Mouse (Mus musculus) lung, adult 18-20 months (tissue): ENCODE measurements around the gene Ccnl1.

ENCODE experiments used
- DNase-seq, 2 experiments: peaks; one replicate each; pipeline ENCODE4 v3.0.0; 2022; ENCODE audit warnings: mixed read lengths in 2 of 2

The Ccnl1 gene

DNA sequence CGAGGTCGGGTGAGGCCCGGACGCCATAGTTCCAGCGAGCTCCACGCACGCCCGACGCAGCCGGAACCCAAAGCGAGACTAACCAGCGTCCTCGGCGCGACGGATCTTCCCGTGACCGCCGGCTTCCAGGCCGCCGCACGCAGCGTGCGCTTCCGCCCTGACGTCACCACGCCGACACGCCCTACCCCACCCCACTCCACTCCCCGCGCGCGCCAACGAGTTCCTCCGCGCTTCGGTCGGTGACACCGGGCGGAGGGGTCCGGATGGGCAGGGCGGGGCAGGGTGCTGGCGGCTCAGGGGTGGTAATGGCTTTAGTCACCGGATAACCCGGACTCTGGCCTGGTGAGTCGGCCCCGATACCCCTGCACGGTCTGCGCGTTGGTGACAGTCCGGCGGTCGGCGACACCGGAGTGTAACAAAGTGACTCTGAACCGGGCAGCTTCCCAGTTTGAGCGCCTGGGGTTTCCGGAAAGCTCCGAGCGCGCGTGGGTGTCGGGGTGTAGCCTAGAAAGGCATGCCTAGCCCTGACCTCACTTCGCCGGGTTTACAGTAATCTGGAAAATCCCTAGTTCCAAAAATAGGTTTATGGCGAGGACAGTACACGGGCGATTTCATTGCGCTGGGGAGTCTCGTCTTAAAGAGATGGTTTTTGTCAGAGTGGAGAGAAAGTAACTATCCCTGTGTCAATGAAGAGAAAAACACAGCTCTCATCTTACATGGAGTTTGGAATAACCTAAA is at the start of gene Ccnl1:
TSS of gene Ccnl1 (minus strand) at position 148 of the 738 bp plus-strand sequence.
- peak; percentile 96 to 97 for DNase-seq

DNA sequence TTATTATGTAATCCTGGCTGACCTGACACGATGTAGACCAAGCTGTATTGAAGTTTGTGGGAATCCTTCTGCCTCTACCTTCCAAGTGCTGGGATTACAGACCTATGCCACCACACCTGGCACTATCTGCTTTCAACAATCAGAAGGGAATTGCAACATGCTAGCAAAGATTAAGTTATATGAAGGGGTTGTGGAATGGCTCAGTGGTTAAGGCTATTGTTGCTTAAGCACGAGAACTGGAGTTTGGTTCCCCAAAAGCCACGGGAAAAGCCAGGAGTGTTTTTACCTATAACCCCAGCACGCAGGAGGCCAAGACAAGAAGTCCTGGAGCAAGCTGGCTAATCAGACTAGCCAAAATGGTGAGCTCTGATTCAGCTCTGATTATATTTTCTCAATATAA is 46.9 kb upstream of the Ccnl1 start:
- no peak for DNase-seq

DNA sequence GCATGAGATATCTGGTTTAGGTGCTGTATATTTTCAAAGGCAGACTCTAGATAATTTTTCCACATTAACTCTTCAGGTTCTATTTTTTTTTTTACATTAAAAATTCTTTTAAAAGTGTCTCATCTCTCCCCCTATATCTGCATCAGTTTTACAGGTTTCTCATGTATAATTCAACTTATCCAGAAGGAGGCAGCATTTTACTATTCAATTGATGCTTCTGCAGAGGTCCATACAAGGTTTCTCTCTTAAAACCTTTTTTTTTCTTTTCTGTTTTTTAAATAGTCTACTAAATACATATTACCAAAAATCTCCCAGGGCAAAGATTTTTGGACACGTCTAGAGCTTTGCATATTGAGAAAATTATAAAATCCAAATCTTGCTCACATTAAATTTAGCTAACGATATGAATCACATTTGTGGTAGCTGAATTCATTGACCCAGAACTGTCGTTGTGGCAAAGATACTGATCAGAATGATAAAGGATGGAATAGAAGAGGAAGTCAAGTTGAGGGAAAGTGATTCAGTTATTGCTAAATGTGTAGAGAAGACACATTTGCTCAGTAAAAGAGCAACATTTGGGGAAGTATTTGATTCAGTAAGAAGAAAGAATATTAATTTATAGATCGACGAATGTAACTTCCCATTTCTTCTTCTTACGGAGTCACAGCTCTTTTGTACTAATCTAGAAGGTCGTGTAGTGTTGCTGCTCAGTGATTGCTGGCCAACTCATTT is 46.3 kb upstream of the Ccnl1 start:
- DNase-seq = no peak

DNA sequence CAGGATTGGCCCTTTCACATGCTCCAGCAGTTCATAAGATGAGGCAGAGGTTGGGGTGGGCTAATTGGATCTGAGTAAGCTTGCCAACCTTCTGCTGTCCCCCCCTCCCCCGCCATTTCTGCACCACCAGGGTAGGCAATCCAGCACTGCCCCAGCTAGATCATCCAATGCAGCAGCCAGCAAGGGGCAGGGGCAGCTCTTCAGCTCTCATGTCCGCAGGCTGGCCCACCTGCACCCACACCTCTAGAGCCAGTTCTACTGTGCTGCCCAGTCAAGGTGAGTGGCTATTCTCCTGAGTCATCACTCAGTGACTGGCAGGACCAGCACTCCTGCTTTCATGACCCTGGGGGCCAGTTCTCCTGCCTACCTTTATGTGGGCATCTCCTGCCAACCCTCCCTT is 42.4 kb upstream of the Ccnl1 start:
- DNase-seq = no peak

DNA sequence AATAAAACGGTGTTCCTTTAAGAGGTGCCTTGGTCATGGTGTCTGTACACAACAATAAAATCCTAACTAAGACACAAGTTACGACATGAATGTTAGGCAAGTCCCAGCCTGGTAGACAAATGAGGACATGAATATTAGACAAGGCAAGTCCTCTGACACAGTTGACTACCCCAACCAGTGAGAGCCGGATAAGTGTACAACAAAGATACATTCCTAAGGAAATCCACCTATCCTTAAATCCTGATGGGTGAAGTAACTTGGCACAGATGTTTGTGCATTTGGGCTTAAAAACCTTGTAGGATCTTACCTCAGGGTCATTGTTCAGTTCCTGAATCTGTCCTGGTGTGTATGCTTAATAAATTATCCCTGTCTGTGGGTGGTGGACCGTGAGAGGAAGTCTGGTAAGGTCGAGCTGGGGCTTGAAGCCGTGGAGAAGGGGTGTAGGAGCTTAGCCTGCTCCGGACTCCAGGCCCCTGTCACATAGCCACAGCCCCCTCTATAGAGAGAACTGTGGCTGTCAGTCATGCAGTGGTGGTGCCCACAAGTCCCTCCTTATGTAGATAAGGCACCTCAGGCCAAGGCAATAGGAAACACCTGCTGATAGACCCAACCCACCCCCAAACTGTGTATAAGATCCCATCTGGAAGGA is 39.4 kb upstream of the Ccnl1 start:
- DNase-seq = no peak

DNA sequence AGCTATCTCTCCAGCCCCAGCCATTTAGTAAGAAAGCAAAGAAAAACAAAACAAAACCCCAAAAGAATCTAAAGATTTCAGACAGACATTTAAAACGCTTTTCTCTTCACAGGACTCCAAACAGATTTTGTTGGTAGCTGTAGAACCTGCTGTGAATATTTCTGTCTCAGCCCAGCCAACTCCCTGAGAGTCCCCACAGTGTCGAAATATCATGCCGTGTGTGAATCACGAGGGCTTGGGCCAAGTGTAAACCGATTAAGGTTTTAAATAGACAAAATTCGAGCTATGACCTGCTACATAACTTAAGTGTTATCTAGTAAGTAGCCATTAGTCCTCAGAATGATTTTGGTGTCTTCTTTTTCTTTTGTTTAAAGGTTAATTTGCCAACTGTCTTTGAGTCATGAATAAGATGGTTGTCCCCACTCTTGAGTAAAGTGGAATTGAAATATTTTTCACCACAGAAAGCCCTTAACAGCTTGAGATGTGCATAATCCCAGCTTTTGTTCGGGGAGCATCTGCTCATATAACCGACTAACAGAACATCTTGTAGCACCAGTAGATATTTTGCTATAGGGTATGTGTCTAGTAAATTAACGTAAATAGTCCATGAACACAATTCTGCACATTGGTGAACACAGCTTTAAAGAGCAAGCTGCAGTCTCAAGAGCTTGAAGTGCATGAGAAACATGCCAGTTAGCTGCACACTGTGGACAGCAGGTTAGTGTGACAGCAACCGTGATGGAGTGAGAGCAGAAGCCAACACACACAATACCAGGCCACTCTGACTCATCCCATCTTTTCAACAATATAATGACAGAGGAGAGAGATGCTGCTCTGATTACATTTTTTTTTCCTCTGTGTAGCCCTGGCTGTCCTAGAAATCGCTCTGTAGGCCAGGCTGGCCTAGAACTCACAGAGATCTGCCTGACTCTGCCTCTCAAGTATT is 34.6 kb upstream of the Ccnl1 start:
- no peak for DNase-seq

DNA sequence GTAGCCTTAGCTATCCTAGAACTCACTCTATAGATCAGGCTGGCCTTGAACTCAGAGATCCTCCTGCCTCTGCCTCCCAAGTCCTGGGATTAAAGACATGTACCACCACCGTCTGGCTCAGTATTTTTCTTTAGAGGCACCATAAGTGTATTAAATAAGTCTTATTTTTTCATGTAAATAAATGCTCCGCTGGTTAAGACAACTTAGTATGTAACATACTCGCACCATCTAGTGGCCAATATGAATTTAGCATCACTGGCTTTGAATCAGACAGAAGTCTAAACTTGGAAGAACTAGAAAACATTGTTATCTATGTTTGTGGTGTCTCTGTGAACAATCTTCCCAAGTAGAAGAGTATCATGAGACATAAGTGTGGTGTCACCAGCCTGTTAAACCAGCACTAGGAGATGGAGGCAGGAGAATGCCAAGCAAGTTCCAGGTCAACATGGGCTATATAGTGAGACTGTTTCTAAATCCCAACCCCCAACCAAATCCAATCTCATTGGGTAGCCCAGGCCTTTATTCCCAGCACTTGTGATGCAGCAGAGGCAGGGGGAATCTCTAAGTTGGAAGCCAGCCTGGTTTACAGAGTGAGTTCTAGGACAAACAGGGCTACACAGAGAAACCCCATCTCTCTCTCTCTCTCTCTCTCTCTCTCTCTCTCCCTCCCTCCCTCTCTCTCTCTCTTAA is 33.1 kb upstream of the Ccnl1 start:
- DNase-seq = peak in 1 of 2 experiments; percentile 45

DNA sequence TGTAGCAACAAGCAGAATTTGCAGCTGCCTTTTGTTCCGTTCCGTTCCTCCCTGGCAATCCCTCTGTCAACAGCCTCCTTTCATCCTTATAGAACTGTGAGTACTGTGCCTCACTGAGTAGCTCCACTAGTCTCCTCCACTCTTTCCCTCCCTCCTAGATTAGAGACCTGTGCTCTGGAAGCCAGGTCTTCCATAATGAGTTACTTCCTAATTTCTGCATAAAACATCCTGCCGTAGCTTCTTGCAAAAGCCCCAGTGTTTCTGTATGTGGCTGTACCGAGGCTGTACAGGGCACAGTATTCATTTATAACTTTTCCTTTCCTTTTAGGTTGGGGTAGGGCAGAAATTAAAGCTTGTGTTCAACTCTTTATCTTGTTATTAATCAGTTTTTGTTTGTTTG is 32.5 kb upstream of the Ccnl1 start:
- no peak for DNase-seq

DNA sequence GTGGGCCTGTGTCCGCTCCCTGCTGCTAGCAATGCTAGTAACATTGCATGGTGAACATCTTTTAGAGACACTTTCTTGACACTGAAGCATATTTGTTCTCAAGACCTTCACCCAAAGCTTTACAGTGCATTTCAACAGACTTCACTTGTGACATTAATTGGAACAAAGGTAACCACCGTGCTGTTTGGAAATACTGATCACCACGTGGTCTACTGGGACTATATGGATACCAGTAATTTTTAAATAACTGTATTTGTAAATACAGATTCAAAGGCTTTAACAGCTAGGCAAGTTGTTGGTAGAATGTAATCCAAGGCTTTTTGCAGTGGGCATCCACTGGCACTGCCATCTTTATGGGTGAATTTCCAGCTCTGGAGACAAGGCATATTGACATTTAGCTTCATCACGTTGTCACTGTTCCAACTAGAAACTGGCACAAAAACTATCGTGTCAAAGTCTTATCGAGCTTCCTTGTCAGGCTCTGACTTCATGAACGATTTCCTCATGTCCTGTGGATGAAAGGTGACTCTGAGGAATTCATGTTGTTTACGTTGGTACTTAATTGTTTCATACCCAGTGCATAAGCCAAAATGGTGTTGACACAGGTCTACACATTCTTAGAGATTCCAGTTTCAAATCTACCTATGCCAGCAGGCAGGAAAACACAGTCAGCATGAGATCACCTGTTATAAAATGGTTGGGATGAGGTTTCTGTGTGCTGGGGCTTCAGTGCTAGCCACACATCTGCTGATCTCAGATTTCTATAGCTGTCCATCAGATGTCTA is 30.9 kb upstream of the Ccnl1 start:
- no peak for DNase-seq

DNA sequence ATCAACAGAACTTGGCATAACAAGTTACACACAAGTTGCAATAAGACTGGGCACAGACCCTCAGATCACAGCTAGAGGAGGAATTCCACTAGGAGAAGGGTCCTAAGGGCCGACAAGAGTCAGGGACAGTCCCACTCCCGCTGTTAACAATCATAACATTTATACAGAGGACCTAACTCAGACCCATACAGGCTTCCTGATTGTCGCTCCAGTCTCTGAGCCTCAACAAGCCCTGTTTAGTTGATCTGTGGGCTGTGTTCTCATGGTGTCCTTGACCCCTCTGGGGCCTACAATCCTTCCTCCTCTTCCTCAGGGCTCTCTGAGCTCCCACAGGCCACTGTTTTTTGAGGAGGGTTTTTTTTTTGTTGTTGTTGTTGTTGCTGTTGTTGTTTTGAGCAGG is 18.2 kb upstream of the Ccnl1 start:
- no peak for DNase-seq

DNA sequence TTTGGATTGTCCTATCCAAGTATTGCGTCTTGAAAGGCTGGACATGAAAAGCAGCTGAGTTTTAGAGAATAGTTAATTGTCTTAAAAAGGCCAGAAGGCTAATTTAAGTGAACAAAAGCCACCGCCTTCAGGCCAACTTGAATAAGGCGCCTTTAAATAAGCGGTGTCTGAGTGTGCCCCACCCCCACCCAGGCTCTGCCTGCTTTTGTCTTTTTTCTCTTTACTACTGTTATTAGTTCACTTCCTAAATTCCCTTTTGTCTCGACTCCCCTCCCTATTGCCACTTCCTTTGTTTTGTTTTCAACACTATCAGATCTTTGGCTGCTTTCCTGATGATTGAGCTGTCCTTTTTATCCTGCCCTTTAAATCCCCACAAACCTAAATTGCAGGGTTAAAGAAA is 17.3 kb upstream of the Ccnl1 start:
- DNase-seq = peak; percentile 64 to 77

DNA sequence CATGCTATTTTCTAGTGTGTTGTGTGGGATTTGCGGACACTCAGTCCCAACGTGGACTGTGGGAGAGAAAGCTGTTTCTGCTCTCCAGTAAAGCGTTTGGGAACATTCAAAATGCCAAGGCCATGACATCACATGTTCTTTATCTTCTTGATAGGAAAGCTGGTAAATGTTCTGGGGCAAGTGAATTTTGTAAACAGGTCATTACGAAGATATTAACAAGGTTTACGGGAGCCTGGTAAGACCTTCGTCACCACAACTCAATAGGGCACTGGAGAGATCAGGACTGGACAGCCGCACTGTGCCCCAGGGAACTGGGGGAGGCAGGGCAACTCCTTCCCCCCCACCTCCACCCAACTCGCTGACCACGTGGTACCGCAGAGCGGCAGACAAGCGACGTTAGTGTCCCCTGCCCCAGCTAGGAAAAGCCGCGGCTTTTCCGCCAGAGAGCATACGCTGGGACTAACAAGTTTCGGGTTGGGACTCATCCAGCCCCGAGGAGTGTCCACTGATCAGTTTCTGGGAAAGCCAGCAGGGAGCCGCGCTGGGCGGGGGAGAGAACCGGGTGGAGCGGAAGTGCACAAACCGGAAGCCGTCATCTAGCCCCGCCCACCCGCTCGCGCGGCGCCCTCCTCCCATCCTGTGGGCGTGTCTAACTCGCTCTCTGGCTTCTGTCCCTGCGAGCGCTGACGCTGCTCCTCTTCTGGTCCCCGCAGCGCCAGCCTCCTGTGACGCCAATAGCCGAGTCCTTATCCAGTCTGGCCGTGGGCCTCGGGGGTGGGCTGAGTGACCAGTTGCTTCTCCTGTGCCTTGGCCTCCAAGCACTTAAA is 16.4 kb upstream of the Ccnl1 start:
- peak; percentile 98 for DNase-seq

DNA sequence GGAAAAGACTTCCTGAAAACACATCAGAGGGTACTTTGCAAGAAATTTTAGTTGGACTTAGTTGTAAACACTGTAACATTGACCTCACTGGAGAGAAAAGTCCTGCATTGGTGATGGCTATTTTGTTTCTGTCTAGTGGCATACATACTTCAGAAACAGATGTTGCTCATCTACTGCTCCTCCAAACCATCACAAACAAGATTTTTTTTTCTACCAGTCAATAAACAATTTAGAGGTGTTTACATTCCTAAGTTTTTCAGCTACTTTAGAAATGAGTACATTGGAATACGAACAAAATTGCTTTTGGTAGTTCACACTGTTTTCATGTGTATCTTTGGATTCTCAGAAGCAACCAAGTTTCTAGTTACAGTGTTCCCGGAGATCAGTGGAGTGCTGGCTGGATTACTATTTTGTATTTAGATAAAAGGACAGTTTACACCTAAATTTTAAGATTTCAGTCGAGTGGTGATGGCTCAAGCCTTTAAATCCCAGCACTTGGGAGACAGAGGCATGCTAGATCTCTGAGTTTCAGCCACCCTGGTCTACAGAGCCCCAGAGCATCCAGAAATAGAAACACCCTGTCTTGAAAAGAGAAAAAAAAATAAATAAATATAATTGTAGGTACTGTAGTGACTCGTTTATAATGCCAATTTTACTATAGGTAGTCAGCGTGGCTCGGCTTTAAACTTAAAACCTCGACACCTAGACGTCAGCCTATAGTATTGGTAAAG is 15.6 kb upstream of the Ccnl1 start:
- DNase-seq = no peak

DNA sequence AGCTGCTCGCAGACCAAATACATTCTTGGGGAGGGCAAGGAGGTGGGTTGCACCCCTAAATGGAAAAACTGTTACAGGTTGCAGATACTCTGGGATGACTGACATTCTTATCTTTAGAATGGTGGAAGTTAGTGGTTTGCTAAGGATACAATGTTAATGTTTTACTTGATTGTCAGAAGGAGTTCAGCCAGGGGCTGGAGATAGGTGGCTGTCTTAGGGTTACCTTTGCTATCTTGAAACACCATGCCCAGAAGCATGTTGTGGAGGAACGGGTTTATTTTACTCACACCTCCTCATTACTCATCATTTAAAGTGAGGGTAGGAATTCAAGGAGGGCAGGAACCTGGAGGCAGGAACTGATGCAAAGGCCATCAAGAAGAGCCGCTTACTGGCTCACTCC is 11.1 kb upstream of the Ccnl1 start:
- DNase-seq = no peak

DNA sequence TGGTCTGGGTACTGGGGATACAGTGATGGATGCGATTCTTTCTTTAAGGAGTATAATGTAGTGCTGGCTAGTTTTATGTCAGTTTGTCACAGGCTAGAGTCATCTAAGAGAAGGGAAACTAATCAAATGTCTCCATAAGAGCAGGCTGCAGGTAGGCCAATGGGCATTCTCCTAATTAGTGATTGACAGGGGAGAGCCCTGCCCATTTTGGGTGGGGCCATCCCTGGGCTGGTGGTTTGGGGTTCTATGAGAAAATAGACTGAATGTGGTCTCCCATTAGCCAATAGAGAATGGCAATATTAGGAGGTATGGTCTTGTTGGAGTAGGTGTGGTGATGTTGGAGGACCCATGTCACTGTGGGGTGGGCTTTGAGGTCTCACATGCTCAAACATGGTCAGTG is 8.3 kb upstream of the Ccnl1 start:
- no peak for DNase-seq

DNA sequence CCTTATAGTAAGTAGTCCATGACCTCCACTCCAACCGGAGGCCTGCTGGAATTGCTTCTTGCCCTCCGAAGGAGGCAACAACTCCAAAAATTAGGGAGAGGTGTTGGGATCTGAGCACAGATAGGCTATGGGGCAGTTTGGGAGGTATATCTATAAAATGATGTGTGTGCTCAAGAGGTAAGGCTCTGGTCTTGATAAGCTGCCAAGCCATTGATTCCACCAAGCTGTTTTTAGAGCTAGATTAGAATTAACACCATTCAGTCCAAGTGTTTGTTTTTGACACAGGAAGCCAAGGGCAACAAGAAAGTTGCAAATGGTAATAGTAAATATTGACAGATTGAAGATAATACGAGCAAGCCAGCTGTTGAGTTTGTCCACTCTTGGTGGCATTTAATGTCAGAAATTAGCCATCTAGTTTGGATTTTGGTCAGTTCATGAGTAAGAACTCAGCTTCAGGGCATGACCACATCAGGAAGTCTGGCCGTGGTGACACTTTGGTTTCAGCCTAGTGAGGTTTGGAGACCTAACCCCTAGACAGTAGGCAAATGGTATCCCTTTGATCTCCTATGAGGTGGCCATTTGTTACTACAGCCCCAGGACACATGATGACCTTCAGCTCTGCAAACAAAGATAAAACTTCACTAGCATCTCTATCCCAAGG is 4.4 kb upstream of the Ccnl1 start:
- no peak for DNase-seq

DNA sequence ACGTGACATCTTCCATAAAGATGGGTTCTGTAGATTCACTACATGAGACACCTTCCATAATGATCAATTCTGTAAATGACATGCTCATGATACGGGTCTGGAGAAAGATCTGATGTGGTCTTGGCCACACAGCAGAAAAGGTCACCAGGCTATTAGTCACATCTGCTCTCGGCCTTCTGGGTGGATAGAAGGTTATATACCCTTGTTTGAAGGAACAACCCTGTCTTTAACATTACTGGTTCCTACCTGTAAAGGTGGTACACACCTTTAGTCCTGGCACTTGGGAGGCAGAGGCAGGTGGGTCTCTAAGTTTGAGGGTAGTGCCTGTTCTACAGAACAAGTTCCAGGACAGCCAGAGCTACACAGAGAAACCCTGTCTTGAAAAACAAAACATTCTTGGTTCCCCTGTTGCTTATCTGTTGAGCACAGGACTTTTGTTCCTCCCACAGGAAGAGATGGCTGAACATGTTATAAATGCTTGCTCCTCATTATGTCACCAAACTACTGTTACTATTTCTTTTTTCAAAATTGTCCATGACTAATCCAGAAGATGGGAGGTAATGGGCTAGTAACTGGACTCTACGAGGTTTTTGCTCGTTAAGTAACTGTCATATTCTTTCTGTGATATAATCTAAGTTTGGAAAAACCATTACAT is 2.4 kb upstream of the Ccnl1 start:
- DNase-seq = no peak

DNA sequence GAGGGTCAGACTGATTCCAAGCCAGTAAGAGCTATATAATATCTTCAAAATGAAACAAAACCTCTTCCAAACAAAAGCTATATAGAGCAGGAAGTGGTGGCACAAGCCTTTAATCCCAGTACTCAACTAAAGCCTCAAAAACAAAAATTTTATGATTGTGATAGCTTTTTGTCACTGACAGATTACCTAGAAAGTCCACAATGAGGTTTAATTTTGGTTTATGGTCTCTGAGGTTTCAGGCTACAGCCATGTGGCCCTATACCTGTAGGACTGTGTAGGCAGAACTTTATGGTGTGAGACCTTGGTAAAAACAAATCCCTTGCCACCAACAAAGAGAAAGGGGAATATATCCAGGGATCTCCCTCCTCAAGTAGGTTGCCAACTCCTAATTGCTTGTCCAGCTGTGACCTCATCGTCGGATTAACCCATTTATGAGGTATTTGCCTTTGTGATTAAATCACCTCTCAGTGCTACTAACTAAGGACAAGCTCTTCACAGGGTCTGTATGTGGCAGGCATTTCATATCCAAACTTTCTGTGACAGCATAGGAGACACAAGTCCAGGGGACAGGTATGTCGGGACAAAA is 1.5 kb upstream of the Ccnl1 start:
- no peak for DNase-seq
